Mouse (Mus musculus) kidney, embryonic 14.5 days (tissue): ENCODE measurements at regions not wholly inside any gene's neighbourhood (a gene's known extent, or its start where the extent isn't known, plus 50 kb on each side); places are given as distances from the start of the nearest gene placed in this dataset.

Source experiments
- ATAC-seq: fragments of 200-750 bp; cut with Nextera tagmentation; 2 replicates; pipeline ENCODE4 v1.8.0; 2017; ENCODE audit warnings: moderate number of reproducible peaks, mild to moderate bottlenecking, moderate TSS enrichment, moderate library complexity; ENCODE audit not compliant: low FRiP score, low TSS enrichment
- H3K27ac ChIP-seq: fragments of 300-500 bp; sonication (generic); 2 replicates; pipeline ENCODE4 v1.5.1; 2014; ENCODE audit warnings: low read depth, mild to moderate bottlenecking, low read length, moderate library complexity, mixed read lengths
- H3K27me3 ChIP-seq: fragments of 300-500 bp; sonication (generic); 2 replicates; pipeline ENCODE4 v1.6.1; 2014; ENCODE audit warnings: mild to moderate bottlenecking, low read length; ENCODE audit not compliant: control insufficient read depth, insufficient read depth
- H3K36me3 ChIP-seq: fragments of 300-500 bp; sonication (generic); 2 replicates; pipeline ENCODE4 v1.6.1; 2014; ENCODE audit warnings: low read length, mixed read lengths; ENCODE audit not compliant: control insufficient read depth, insufficient read depth
- H3K4me1 ChIP-seq: fragments of 300-500 bp; sonication (generic); 2 replicates; pipeline ENCODE4 v1.6.1; 2014; ENCODE audit warnings: low read length, mixed read lengths; ENCODE audit not compliant: control insufficient read depth, insufficient read depth
- H3K4me2 ChIP-seq: fragments of 300-500 bp; sonication (generic); replicated peaks from 2 replicates; pipeline ENCODE4 v1.6.1; 2014; ENCODE audit warnings: low read depth, mild to moderate bottlenecking, low read length
- H3K4me3 ChIP-seq: fragments of 300-500 bp; sonication (generic); 2 replicates; pipeline ENCODE4 v1.5.1; 2014; ENCODE audit warnings: mild to moderate bottlenecking, low read length
- H3K9ac ChIP-seq: fragments of 300-500 bp; sonication (generic); 2 replicates; pipeline ENCODE4 v1.6.1; 2014; ENCODE audit warnings: low read depth, mild to moderate bottlenecking, low read length, moderate library complexity
- H3K9me3 ChIP-seq: fragments of 300-500 bp; sonication (generic); 2 replicates; pipeline ENCODE4 v1.6.1; 2016; ENCODE audit warnings: low read length; ENCODE audit not compliant: control insufficient read depth
- WGBS: fragments of 180-500 bp; shearing (Covaris S2); extraction: QIAGEN DNeasy Blood & Tissue Kit; methylation state at CpG from one replicate; pipeline ENCODE4 v1.1.7; 2014; 5-methylcytosine and 5-hydroxymethylcytosine counted together

GRCm38 (mm10) chr12:110002717-110003116, 276.2 kb upstream of the Dio3 start:
- Histone ChIP-seq H3K4me3 (no peak overlapping the region), H3K4me2 (no peak overlapping the region), H3K36me3 (no peaks in the 10 kb centered on the region), H3K27me3 (no peaks in the 10 kb centered on the region; the same call in 1 of the 2 replicates), H3K9ac (no peak overlapping the region), H3K27ac (no peak overlapping the region), H3K4me1 (no peaks in the 10 kb centered on the region), H3K9me3 (no peaks in the 10 kb centered on the region)
- no peak for ATAC-seq
- 92% methylated on average over 2 of the region's 2 CpGs for whole genome bisulfite sequencing

DNA sequence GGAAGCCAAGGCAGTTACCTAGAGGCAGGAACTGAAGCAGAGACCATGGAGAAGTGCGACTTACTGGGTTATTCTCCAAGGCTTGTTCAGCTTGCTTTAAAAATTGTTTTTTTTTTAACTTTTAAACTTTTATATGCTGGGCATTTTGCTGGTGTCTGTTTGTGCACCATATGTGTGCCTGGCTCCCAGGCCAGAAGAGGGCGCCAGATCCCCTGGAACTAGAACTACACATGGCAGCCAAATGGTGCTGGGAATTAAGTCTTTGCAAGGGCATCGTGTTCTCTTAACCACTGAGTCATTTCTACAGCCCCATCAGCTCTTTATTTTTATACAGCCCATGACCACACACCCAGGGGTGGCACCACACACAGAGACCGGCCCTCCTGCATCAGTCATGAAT, 269.7 kb upstream of the Dio3 start:
- H3K9me3 ChIP-seq, result no peaks in the 10 kb centered on the region
- no peak overlapping the region for H3K4me2 ChIP-seq
- no peak overlapping the region for H3K27ac ChIP-seq
- no peak for ATAC-seq
- whole genome bisulfite sequencing, result 62% methylated on average over 4 of the region's 4 CpGs
- H3K36me3 ChIP-seq, result no peaks in the 10 kb centered on the region
- H3K4me3 ChIP-seq, result no peak overlapping the region
- H3K9ac ChIP-seq, result no peak overlapping the region
- no peaks in the 10 kb centered on the region; the same call in 1 of the 2 replicates for H3K27me3 ChIP-seq
- no peaks in the 10 kb centered on the region for H3K4me1 ChIP-seq

GRCm38 (mm10) chr12:110020541-110021470, 258.1 kb upstream of the Dio3 start:
- 28% methylated on average over 19 of the region's 19 CpGs for WGBS
- peak; percentile 75; the same call in 1 of the 2 replicates for ATAC-seq
- H3K9ac ChIP-seq, result no peak overlapping the region
- no peak overlapping the region for H3K4me3 ChIP-seq
- H3K27ac ChIP-seq, result no peak overlapping the region
- no peaks in the 10 kb centered on the region for H3K4me1 ChIP-seq
- H3K4me2 ChIP-seq, result no peak overlapping the region
- H3K9me3 ChIP-seq, result no peaks in the 10 kb centered on the region
- H3K27me3 ChIP-seq, result no peaks in the 10 kb centered on the region
- no peaks in the 10 kb centered on the region for H3K36me3 ChIP-seq

DNA sequence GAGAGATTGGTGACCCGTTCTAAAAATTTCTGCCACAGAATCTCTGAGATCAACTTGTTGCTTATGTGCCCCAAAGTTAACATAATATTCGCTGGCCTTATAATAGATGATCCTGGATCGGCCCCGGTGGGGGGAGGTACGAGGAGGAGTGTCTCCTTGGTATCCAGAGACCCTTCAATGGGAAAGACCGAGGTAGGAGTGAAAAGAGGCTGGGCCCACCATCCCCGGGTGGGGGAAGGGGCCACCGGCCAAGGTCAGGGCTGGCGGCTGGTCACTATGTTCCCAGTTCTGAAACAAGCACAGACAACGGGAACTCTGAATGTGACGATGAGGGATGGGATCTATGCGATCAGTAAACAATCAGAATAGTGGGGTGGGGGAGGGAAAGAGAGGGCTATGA, 257.2 kb upstream of the Dio3 start:
- Histone ChIP-seq H3K4me2 (no peak overlapping the region), H3K9me3 (no peaks in the 10 kb centered on the region), H3K27me3 (no peaks in the 10 kb centered on the region), H3K36me3 (no peaks in the 10 kb centered on the region), H3K4me3 (no peak overlapping the region), H3K9ac (no peak overlapping the region), H3K4me1 (no peaks in the 10 kb centered on the region), H3K27ac (no peak overlapping the region)
- WGBS, result 69% methylated on average over 12 of the region's 12 CpGs
- ATAC-seq, result no peak

DNA sequence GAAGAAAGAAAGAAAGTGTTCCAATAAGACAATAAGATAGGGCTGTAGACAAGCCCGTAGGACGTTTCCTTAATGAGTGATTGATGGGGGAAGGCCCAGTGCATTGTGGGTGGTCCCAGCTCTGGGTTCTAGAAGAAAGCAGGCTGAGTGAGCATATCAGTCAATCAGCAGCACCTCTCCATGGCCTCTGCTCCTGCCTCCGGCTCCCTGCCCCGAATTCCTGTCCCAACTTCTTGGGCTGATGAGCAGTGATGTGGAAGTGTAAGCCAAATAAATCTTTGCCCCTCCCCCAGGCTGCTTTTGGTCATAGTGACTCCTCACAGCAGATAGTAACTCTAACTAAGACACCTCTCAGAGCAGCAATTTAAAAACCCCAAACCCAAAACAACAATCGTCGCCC, 256.2 kb upstream of the Dio3 start:
- Histone ChIP-seq H3K4me1 (no peaks in the 10 kb centered on the region), H3K27ac (no peak overlapping the region), H3K4me2 (no peak overlapping the region), H3K9me3 (no peaks in the 10 kb centered on the region), H3K36me3 (no peaks in the 10 kb centered on the region), H3K4me3 (no peak overlapping the region), H3K27me3 (no peaks in the 10 kb centered on the region), H3K9ac (no peak overlapping the region)
- 45% methylated on average over 6 of the region's 6 CpGs for WGBS
- ATAC-seq, result no peak; the same call in 1 of the 2 replicates

- H3K36me3 ChIP-seq, result no peaks in the 10 kb centered on the region
- no peak overlapping the region for H3K4me2 ChIP-seq
- H3K27ac ChIP-seq, result no peak overlapping the region
- ATAC-seq, result no peak
- H3K4me1 ChIP-seq, result no peaks in the 10 kb centered on the region
- 71% methylated on average over 11 of the region's 11 CpGs for WGBS
- H3K9me3 ChIP-seq, result no peaks in the 10 kb centered on the region
- no peak overlapping the region for H3K4me3 ChIP-seq
- H3K9ac ChIP-seq, result no peak overlapping the region
- H3K27me3 ChIP-seq, result no peaks in the 10 kb centered on the region
Observed at GRCm38 (mm10) chr12:110023192-110024101, 255.4 kb upstream of the Dio3 start.

GRCm38 (mm10) chr12:110024295-110024694, 254.6 kb upstream of the Dio3 start:
- Histone ChIP-seq H3K27me3 (no peaks in the 10 kb centered on the region), H3K9me3 (no peaks in the 10 kb centered on the region), H3K4me3 (no peak overlapping the region), H3K27ac (no peak overlapping the region), H3K4me1 (no peaks in the 10 kb centered on the region), H3K9ac (no peak overlapping the region), H3K4me2 (no peak overlapping the region), H3K36me3 (no peaks in the 10 kb centered on the region)
- 82% methylated on average over 9 of the region's 9 CpGs for WGBS
- no peak for ATAC-seq

GRCm38 (mm10) chr12:110025171-110025570, 253.7 kb upstream of the Dio3 start:
- no peaks in the 10 kb centered on the region for H3K36me3 ChIP-seq
- H3K27me3 ChIP-seq, result no peaks in the 10 kb centered on the region
- H3K9me3 ChIP-seq, result no peaks in the 10 kb centered on the region
- no peaks in the 10 kb centered on the region for H3K4me1 ChIP-seq
- 91% methylated on average over 7 of the region's 7 CpGs for WGBS
- H3K9ac ChIP-seq, result no peak overlapping the region
- H3K4me2 ChIP-seq, result no peak overlapping the region
- no peak overlapping the region for H3K27ac ChIP-seq
- ATAC-seq, result no peak
- no peak overlapping the region for H3K4me3 ChIP-seq
